Comparison of ENCODE assay signal across 18 mouse cellular contexts in genomic region chr2:75707420-75707819, GRCm38 (mm10). TPM values are rescaled to one million over a fixed set of nuclear protein-coding genes. Genes with fewer than 3 reads are reported as not detected.
DNase-seq lines count a peak whose midpoint lies in the region; ATAC-seq and TF ChIP-seq lines count a peak whose summit lies in the region.
"Had no signal": no experiment of that assay in that cellular context is flagged by ENCODE, and none has a peak within 500 bp of the region (broad histone marks: within the 10 kb centered on the region; RNA-seq: fewer than 3 reads in every experiment).

No protein-coding gene starts in this region.

- ATAC-seq in intestine, embryonic 16.5 days: no peak
- ATAC-seq in forebrain, embryonic 16.5 days: no peak
- no peak for ATAC-seq in midbrain, postnatal 0 days (ENCODE audit: low FRiP score)
- ATAC-seq: forebrain, postnatal 0 days; midbrain, embryonic 16.5 days had no signal

- peaks cover 5% of the 10 kb centered on the region; the same call in 1 of the 2 replicates for H3K9me3 ChIP-seq in intestine, embryonic 16.5 days (ENCODE audit: control insufficient read depth, low read length)
- peaks cover 4% of the 10 kb centered on the region; the same call in 1 of the 2 replicates for H3K9me3 ChIP-seq in forebrain, embryonic 16.5 days (ENCODE audit: control insufficient read depth, low read length)
- 0 out of 2 replicates have a peak, but pooled peaks cover 3% of the 10 kb centered on the region for H3K9me3 ChIP-seq in midbrain, postnatal 0 days (ENCODE audit: low read length)
- H3K9me3 ChIP-seq: hindbrain, embryonic 12.5 days; limb, embryonic 13.5 days had no signal

- H3K27ac ChIP-seq in intestine, embryonic 16.5 days (ENCODE audit: low read length): peak overlapping the region; percentile 72; the same call in 1 of the 2 replicates
- peak overlapping the region; percentile 88 for H3K27ac ChIP-seq in small intestine, adult 2 months (ENCODE audit: insufficient read depth, low read depth, low read length)
- H3K27ac ChIP-seq in forebrain, embryonic 16.5 days (ENCODE audit: low read length): no peak overlapping the region
- no peak overlapping the region for H3K27ac ChIP-seq in midbrain, postnatal 0 days (ENCODE audit: low read depth, low read length)
- H3K27ac ChIP-seq: hindbrain, embryonic 12.5 days; kidney, postnatal 0 days had no signal

- H3K4me3 ChIP-seq in intestine, embryonic 16.5 days (ENCODE audit: low read length): no peak overlapping the region
- no peak overlapping the region for H3K4me3 ChIP-seq in small intestine, adult 2 months (ENCODE audit: low read depth, low read length)
- H3K4me3 ChIP-seq in forebrain, embryonic 16.5 days (replicated peaks; ENCODE audit: low read length): no peak overlapping the region
- H3K4me3 ChIP-seq in midbrain, postnatal 0 days (ENCODE audit: low read depth, low read length): no peak overlapping the region
- H3K4me3 ChIP-seq: erythroblast, embryonic 14.5 days; hindbrain, embryonic 12.5 days; limb, embryonic 13.5 days had no signal

- TF ChIP-seq CTCF in small intestine, adult 2 months (IDR thresholded peaks at IDR 0.05; ENCODE audit: extremely low read depth, insufficient read length, insufficient replicate concordance, low read depth, low read length): no peak
- TF ChIP-seq CTCF in midbrain, postnatal 0 days (IDR thresholded peaks at IDR 0.05): no peak

- peak; percentile 58 for DNase-seq in kidney, postnatal 14 days
- DNase-seq in kidney, adult 18-20 months: no peak
- peak; percentile 57 for DNase-seq in ES-CJ7 (ENCODE audit: low read depth, low spot score)
- no peak for DNase-seq in frontal cortex, postnatal 36 days (ENCODE audit: low spot score in 2 of 2)
- DNase-seq in midbrain, postnatal 0 days (ENCODE audit: low spot score): no peak
- DNase-seq: adrenal gland, postnatal 14 days; cerebellum, adult 2 months; forebrain, postnatal 0 days; gastrocnemius, postnatal 10 days; thymus, postnatal 14 days had no signal

- no peaks in the 10 kb centered on the region for H3K27me3 ChIP-seq in intestine, embryonic 16.5 days (replicated peaks; ENCODE audit: control insufficient read depth, insufficient read depth, low read length)
- no peaks in the 10 kb centered on the region for H3K27me3 ChIP-seq in small intestine, adult 2 months (ENCODE audit: control insufficient read depth, insufficient read depth, low read length)
- H3K27me3 ChIP-seq in forebrain, embryonic 16.5 days (replicated peaks; ENCODE audit: control insufficient read depth, insufficient read depth, low read length): 0 out of 2 replicates have a peak, but pooled peaks cover 2% of the 10 kb centered on the region
- no peaks in the 10 kb centered on the region for H3K27me3 ChIP-seq in midbrain, postnatal 0 days (ENCODE audit: insufficient read depth, low read length)
- H3K27me3 ChIP-seq: hindbrain, embryonic 12.5 days; limb, embryonic 13.5 days had no signal

- peaks cover 9% of the 10 kb centered on the region for H3K4me1 ChIP-seq in intestine, embryonic 16.5 days (ENCODE audit: control insufficient read depth, insufficient read depth, low read length)
- H3K4me1 ChIP-seq in small intestine, adult 2 months (ENCODE audit: control insufficient read depth, insufficient read depth, insufficient read length, low read length): peaks cover 22% of the 10 kb centered on the region
- peaks cover 18% of the 10 kb centered on the region for H3K4me1 ChIP-seq in forebrain, embryonic 16.5 days (replicated peaks; ENCODE audit: control insufficient read depth, insufficient read depth, low read length)
- H3K4me1 ChIP-seq in midbrain, postnatal 0 days (ENCODE audit: insufficient read depth, low read length): no peaks in the 10 kb centered on the region

- no peak overlapping the region for H3K4me2 ChIP-seq in intestine, embryonic 16.5 days (ENCODE audit: low read depth, low read length)
- no peak overlapping the region for H3K4me2 ChIP-seq in forebrain, embryonic 16.5 days (ENCODE audit: low read length)
- H3K4me2 ChIP-seq in midbrain, postnatal 0 days (ENCODE audit: low read depth, low read length, poor library complexity, severe bottlenecking): no peak overlapping the region
- H3K4me2 ChIP-seq: hindbrain, embryonic 12.5 days; limb, embryonic 13.5 days had no signal

- no peaks in the 10 kb centered on the region for H3K36me3 ChIP-seq in intestine, embryonic 16.5 days (ENCODE audit: control insufficient read depth, insufficient read depth, low read length)
- no peaks in the 10 kb centered on the region for H3K36me3 ChIP-seq in small intestine, adult 2 months (ENCODE audit: control insufficient read depth, insufficient read depth, low read length)
- no peaks in the 10 kb centered on the region for H3K36me3 ChIP-seq in forebrain, embryonic 16.5 days (ENCODE audit: control insufficient read depth, insufficient read depth)
- no peaks in the 10 kb centered on the region for H3K36me3 ChIP-seq in midbrain, postnatal 0 days (ENCODE audit: insufficient read depth, low read length)
- H3K36me3 ChIP-seq: hindbrain, embryonic 12.5 days had no signal

- TF ChIP-seq POLR2A in small intestine, adult 2 months (IDR thresholded peaks at IDR 0.05; ENCODE audit: low read depth, low read length): no peak

- no peak overlapping the region for H3K9ac ChIP-seq in intestine, embryonic 16.5 days (ENCODE audit: low read depth, low read length)
- no peak overlapping the region for H3K9ac ChIP-seq in forebrain, embryonic 16.5 days (replicated peaks; ENCODE audit: low read depth, low read length)
- H3K9ac ChIP-seq in midbrain, postnatal 0 days (replicated peaks; ENCODE audit: low read length, poor library complexity, severe bottlenecking): no peak overlapping the region
- H3K9ac ChIP-seq: forebrain, postnatal 0 days; hindbrain, embryonic 12.5 days; limb, embryonic 13.5 days had no signal

- 18% methylated on average over 1 of the region's 1 CpGs for WGBS in intestine, embryonic 16.5 days
- WGBS in small intestine, adult 2 months: 6% methylated on average over 1 of the region's 1 CpGs
- 19% methylated on average over 1 of the region's 1 CpGs for WGBS in forebrain, embryonic 16.5 days
- WGBS in midbrain, postnatal 0 days: 19% methylated on average over 1 of the region's 1 CpGs

RNA-seq across cellular contexts. Expression of gene Nfe2l2, which starts 3.0 kb away (rescaled TPM):
- polyA plus RNA-seq in intestine, embryonic 16.5 days (2015; fragmentation: Nextera tagmentation; extraction: Ambion mirVana): 112 and 115 TPM in 2 replicates
- polyA plus RNA-seq in small intestine, adult 2 months (2012; rRNA removed): 42.5 and 62.5 TPM in 2 replicates
- 12.7 and 16.1 TPM in 2 replicates for polyA plus RNA-seq in forebrain, embryonic 16.5 days (2015; fragmentation: Nextera tagmentation; extraction: Ambion mirVana)
- 8.9 and 9.0 TPM in 2 replicates for total RNA-seq in midbrain, postnatal 0 days (2014; rRNA removed)
- polyA plus RNA-seq in midbrain, postnatal 0 days (2015; fragmentation: Nextera tagmentation; extraction: Ambion mirVana): 11.3 and 12.5 TPM in 2 replicates

RNA-seq across cellular contexts. Expression of gene Hnrnpa3, which starts 48.4 kb away (rescaled TPM):
- polyA plus RNA-seq in intestine, embryonic 16.5 days (2015; fragmentation: Nextera tagmentation; extraction: Ambion mirVana): 215 and 254 TPM in 2 replicates
- polyA plus RNA-seq in small intestine, adult 2 months (2012; rRNA removed): 4.4 and 9.0 TPM in 2 replicates
- 266 TPM in 2 replicates for polyA plus RNA-seq in forebrain, embryonic 16.5 days (2015; fragmentation: Nextera tagmentation; extraction: Ambion mirVana)
- 83.7 and 116 TPM in 2 replicates for total RNA-seq in midbrain, postnatal 0 days (2014; rRNA removed)
- polyA plus RNA-seq in midbrain, postnatal 0 days (2015; fragmentation: Nextera tagmentation; extraction: Ambion mirVana): 87.7 and 96.6 TPM in 2 replicates

Comparison
In these comparisons a context has a peak if more than half of its experiments do, and no peak if none do; other contexts are left out.
1. DNase-seq: peak in kidney, postnatal 14 days (single experiment) and ES-CJ7 (single experiment); none in kidney, adult 18-20 months (single experiment), frontal cortex, postnatal 36 days (0 of 2) and midbrain, postnatal 0 days (single experiment).
2. H3K27ac ChIP-seq: peak in intestine, embryonic 16.5 days (single experiment) and small intestine, adult 2 months (single experiment); none in forebrain, embryonic 16.5 days (single experiment) and midbrain, postnatal 0 days (single experiment).